Mouse (Mus musculus): ENCODE data around the gene Slc6a14.

Gene Slc6a14

DNA sequence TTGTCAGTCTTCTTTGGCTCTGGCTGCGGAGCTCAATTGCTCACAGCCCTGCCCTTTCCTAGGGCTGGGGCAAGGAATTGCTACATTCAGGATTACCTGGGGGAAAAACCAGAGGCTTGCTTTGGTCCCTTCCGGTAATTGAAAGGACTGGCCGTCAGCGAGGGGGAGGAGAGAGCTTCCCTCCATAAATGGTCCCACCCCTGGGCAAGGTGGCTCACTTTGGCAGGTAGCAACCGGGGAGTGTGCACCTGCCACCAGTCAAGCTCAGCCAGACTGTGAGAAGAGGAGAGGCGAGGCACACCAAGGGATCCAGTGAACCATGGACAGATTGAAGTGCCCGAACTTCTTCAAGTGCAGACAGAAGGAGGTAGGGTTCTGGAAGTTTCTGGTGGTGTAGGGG is at the start of gene Slc6a14:
Gene Slc6a14 (plus strand): TSS at position 68 of the 400 bp plus-strand sequence.
- no peak for DNase-seq (ENCODE audit: low read depth, low spot score)

GRCm38 (mm10) chrX:21670896-21671295 is 43.8 kb upstream of the Slc6a14 start:
- DNase-seq (ENCODE audit: low read depth, low spot score), result no peak

DNA sequence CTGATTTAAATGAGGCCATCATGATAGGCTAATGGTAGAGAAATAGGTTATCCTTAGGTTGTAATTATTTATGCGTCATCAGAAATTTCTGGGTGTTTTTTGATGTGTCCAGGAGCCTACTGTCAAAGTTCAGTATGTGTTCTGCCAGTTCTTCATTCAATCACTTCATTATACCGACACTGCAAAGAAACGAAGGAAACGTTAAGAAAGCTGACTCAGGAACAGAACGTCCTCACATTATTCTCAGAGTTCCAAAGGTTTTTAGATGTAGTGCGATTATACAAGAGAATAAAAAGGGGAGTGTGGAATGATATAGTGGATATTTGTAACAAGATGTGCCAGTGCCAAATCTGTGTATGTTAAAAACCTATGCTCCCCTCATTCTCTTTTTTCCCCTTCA is 19.5 kb upstream of the Slc6a14 start:
- DNase-seq (ENCODE audit: low read depth, low spot score), result no peak

- DNase-seq (ENCODE audit: low read depth, low spot score), result no peak
These were observed 19.0 kb upstream of the Slc6a14 start for GRCm38 (mm10) chrX:21695687-21696086.

GRCm38 (mm10) chrX:21701646-21702045 is 13.1 kb upstream of the Slc6a14 start:
- no peak for DNase-seq (ENCODE audit: low read depth, low spot score)

- no peak for DNase-seq (ENCODE audit: low read depth, low spot score)
These were observed 10.2 kb upstream of the Slc6a14 start for GRCm38 (mm10) chrX:21704470-21704869.

GRCm38 (mm10) chrX:21715293-21715692 is 597 bp downstream of the Slc6a14 start:
- DNase-seq (ENCODE audit: low read depth, low spot score), result no peak

GRCm38 (mm10) chrX:21716885-21717284 is 2.2 kb downstream of the Slc6a14 start:
- DNase-seq (ENCODE audit: low read depth, low spot score), result no peak

DNA sequence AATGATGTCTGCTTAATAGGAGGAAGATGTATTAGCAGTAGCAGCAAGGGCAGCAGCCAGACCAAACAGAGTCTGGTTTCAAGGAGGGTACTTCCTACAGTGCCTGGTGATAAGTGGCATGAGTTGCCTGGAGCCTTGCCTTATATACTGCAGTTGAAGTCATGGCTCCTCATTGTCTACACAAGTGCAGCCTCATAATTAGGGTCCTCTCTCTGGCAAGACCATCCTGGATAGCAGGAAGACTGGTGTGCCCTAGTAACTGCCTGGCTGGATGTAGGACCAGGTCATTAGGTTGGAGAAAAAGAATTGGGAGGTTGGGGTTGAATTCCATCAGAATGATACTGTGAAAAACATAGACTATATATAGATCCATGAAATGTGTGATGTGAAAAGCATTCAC is 30.3 kb downstream of the Slc6a14 start, which contains the start of gene Gm28269:
Gene Gm28269 (minus strand): TSS at position 101 of the 400 bp plus-strand sequence.
- DNase-seq (ENCODE audit: low read depth, low spot score), result no peak

All from CD4-positive, CD25-positive, alpha-beta regulatory T cell, adult 2 months (primary cell).